Mouse (Mus musculus) urinary bladder, adult 2 months (tissue): ENCODE results near the gene 1810046K07Rik. TPM values are rescaled to one million over a fixed set of nuclear protein-coding genes. Genes with fewer than 3 reads are reported as not detected.

Experiments
- DNase-seq: peaks from one replicate; pipeline ENCODE4 v3.0.0; 2022; ENCODE audit warnings: low spot score
- polyA plus RNA-seq: library from polyadenylated mRNA; depleted of rRNA; stranded (reverse); fragments of >200 nt; gene quantifications from 2 replicates; pipeline ENCODE4 v1.2.3, GENCODE M21; 2012; rRNA removed

1810046K07Rik gene
- polyA plus RNA-seq, 1 experiment = not detected

- no peak for DNase-seq
These were observed 23.6 kb downstream of the 1810046K07Rik start for GRCm38 (mm10) chr9:51305146-51305545.

GRCm38 (mm10) chr9:51303980-51304379 lies 24.7 kb downstream of the 1810046K07Rik start:
- no peak for DNase-seq

DNA sequence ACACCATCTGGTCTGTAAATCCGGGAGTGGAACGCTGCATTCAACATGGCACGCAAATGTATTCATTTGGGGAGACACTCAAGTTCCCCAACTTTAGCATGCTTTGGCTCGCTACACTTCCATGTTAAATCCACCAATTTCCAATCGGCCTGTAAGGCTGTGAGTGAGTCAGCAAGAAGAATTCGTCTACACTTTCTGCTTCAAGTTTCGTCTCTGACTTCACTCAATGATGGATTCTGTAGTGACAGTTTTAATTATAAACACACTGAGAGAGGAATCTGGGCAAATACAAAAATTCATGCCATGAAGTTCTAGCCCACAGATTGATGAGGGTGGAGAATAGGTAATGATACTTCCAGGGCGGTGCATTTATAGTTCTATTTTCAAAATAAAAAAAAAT lies 35.2 kb downstream of the 1810046K07Rik start:
- DNase-seq = no peak

- peak; percentile 30 for DNase-seq
These were observed 36.0 kb downstream of the 1810046K07Rik start for GRCm38 (mm10) chr9:51292674-51293073.

DNA sequence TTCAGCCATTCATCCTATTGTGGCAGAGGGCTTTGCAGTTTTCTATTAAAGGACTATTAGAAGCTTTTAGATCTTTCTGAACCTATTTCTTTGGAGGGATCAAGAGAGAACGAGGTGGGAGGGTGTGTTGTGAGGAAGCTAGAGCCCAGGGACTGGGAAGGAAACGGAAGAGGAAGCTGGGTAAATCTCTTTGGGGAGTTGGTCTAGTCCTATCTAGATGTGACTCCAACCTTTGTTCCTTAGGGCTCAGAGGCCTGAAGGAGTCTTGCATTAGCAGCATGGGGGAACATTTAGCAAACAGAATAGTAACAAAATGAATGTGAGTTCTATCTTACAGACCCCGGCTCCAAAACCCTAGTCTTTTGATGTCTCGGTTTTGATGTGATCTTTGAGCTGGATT lies 37.7 kb downstream of the 1810046K07Rik start:
- DNase-seq = no peak

DNA sequence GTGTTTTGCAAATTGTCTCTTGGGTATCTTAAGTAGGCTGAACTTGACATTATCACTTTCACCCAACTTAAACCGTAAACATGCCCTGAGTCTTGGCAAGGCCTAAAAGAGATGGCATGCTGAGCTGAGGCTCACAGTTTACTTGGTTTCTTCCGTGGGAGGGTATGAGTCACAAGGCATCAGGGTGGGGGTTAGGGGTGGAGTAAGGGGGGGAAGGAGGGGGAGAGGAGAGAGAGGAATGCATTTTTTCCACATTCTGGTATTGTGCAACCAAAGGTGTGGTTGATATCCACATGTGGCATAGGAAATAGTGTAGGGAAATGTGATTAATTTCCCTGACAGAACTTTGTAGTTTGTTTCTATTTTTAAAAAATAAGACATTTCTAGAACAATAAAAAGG lies 42.6 kb downstream of the 1810046K07Rik start:
- no peak for DNase-seq

- DNase-seq = peak; percentile 73
These were observed 50.0 kb downstream of the 1810046K07Rik start, which contains the start of gene Colca2 for GRCm38 (mm10) chr9:51278500-51279381. Colca2 (minus strand) TSS chr9:51278569.

GRCm38 (mm10) chr9:51277834-51278498 lies 50.8 kb downstream of the 1810046K07Rik start:
- DNase-seq = no peak

GRCm38 (mm10) chr9:51274678-51275077 lies 54.0 kb downstream of the 1810046K07Rik start:
- DNase-seq = no peak

DNA sequence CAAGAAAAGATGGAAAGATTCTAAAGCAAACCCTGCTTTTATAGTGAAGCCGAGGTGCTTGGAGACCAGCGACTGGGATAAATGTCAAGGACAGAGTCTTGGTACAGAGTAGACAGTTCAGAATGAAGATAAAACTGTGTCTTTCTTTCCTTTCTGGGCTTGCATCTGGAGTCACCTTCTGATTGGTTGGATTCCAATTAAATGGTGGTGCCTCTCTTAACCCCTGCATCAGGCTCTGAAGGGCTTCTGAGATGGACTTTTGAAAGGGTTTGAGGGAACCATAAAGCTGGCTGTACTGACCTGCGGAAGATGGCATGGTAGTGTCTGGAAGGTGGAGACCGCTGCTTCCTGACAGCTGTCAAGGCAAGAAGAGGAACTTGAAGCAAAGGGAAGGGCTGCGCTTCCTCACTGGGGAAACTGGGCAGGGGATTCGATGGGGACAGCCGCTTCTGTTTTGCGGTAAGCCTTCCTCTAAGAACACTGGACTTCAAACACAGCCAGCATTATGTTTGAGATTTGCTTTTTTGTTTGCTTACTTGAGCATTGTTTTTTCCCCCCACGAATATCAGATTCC lies 55.0 kb downstream of the 1810046K07Rik start:
- no peak for DNase-seq

GRCm38 (mm10) chr9:51272102-51272501 lies 56.6 kb downstream of the 1810046K07Rik start:
- DNase-seq = no peak

DNA sequence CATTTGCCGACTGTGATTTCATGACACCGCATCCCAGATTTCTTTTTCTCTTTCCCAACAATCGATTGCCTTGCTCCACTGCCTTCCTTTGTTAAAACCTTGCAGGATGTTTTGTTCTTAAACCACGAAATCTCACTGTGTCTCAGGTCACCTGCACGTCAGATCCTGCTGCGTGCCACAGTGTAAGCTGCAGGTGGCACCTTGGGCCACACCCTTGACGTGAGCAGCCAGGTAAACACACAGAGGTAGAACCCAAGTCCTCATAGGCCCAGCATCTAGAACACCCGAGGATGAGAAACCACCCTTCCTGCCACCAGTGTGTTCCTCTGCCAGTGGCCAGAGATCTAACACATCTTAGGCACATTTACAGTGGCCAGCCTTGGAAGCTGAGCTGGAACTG lies 57.6 kb downstream of the 1810046K07Rik start:
- no peak for DNase-seq

GRCm38 (mm10) chr9:51268852-51269251 lies 59.9 kb downstream of the 1810046K07Rik start:
- DNase-seq = no peak

DNA sequence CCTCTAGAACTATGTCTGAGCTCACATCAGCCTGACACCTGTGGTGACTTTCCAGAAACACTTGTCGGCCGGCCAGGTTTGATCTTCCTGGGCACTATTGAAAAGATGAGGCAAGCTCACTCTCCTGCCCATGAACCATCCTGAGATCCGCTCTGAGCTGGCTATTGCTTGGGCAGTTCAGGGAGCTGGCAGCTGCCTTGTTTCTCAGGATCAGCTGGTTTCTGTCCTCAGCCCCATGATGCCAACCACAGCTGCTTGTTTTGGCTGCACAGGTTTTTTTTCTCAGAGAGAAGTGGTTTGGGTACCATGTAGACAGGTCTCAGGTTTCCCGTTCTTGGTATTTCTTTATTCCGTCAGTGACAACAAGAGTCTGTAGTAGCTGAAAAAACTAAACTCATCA lies 70.3 kb downstream of the 1810046K07Rik start:
- DNase-seq = no peak

- DNase-seq = no peak
These were observed 71.8 kb downstream of the 1810046K07Rik start for GRCm38 (mm10) chr9:51256780-51257502.

Other genes starting within 250 kb of the 1810046K07Rik start
- not detected in 2 replicates for gene 4833427G06Rik, start 226.8 kb downstream of the 1810046K07Rik start, polyA plus RNA-seq
- gene Gm32742, start 163.4 kb downstream of the 1810046K07Rik start, polyA plus RNA-seq = 0.01 TPM in 2 replicates
- 0.08 and 0.25 TPM in 2 replicates for gene Pou2af1, start 115.2 kb downstream of the 1810046K07Rik start, polyA plus RNA-seq
- gene Colca2, start 50.3 kb downstream of the 1810046K07Rik start, polyA plus RNA-seq = 3.7 and 4.4 TPM in 2 replicates